In genomic region chr15:93265231-93265630, GRCm38 (mm10) we compare ENCODE assay signal across 12 mouse cellular contexts.
"Had no signal": no experiment of that assay in that cellular context is flagged by ENCODE, and none has a peak within 500 bp of the region (broad histone marks: within the 10 kb centered on the region; RNA-seq: fewer than 3 reads in every experiment).

No protein-coding gene starts in this region.

- H3K27me3 ChIP-seq: lung, embryonic 15.5 days; midbrain, embryonic 12.5 days; midbrain, embryonic 15.5 days; neural tube, embryonic 12.5 days; neural tube, embryonic 15.5 days; stomach, embryonic 15.5 days had no signal

- H3K4me2 ChIP-seq: liver, embryonic 11.5 days; lung, embryonic 15.5 days; midbrain, embryonic 12.5 days; midbrain, embryonic 15.5 days; neural tube, embryonic 12.5 days; neural tube, embryonic 15.5 days; stomach, embryonic 15.5 days had no signal

- H3K4me1 ChIP-seq: midbrain, embryonic 15.5 days; neural tube, embryonic 12.5 days; neural tube, embryonic 15.5 days; stomach, embryonic 15.5 days had no signal

- ATAC-seq: midbrain, embryonic 15.5 days had no signal

- DNase-seq: thymus, adult 18-20 months had no signal

- H3K9me3 ChIP-seq: lung, embryonic 15.5 days; midbrain, embryonic 12.5 days; midbrain, embryonic 15.5 days; neural tube, embryonic 12.5 days; neural tube, embryonic 15.5 days; stomach, embryonic 15.5 days had no signal

- H3K9ac ChIP-seq: liver, embryonic 14.5 days; lung, embryonic 15.5 days; midbrain, embryonic 12.5 days; midbrain, embryonic 15.5 days; neural tube, embryonic 12.5 days; neural tube, embryonic 15.5 days; stomach, embryonic 15.5 days had no signal

- H3K4me3 ChIP-seq: left cerebral cortex, adult 2 months; lung, embryonic 15.5 days; midbrain, embryonic 12.5 days; midbrain, embryonic 15.5 days; neural tube, embryonic 12.5 days; neural tube, embryonic 15.5 days; stomach, embryonic 15.5 days had no signal

- H3K36me3 ChIP-seq: midbrain, embryonic 15.5 days; neural tube, embryonic 12.5 days; neural tube, embryonic 15.5 days had no signal

- H3K27ac ChIP-seq: kidney, postnatal 0 days; left cerebral cortex, adult 2 months; liver, embryonic 14.5 days; lung, embryonic 15.5 days; macrophage; midbrain, embryonic 12.5 days; midbrain, embryonic 15.5 days; neural tube, embryonic 12.5 days; neural tube, embryonic 15.5 days; stomach, embryonic 15.5 days had no signal
